7 mouse cellular contexts compared by ENCODE assay signal in the genomic region with DNA sequence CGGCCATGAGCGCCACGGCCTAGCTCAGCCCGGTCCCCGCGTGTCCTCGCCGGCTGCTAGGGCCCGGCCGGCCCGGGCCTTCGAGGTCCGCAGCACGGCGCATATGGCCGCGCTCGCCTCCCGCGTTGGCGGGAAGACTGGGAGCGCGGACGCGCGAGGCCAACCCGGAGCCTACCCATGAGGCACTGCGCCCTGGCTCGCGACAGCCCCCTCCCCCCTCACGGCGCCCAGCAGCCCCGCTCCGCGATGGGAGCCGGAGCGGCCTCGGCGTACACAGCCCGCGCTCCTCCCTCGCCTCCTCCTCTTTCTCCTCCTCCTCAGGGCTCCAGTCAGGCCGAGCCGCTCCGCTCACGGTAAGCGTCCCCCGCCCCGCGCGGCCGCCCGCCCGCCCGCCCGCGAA. TPM values are rescaled to one million over a fixed set of nuclear protein-coding genes. Genes with fewer than 3 reads are reported as not detected.
DNase-seq lines count a peak whose midpoint lies in the region; ATAC-seq lines count a peak whose summit lies in the region.

TSS of gene Zfp280d (plus strand) at position 184 of the 400 bp plus-strand sequence.

- peak within 1 kb of the TSS; percentile 60 for H3K4me3 ChIP-seq in intestine, embryonic 15.5 days (replicated peaks)
- peak within 1 kb of the TSS; percentile 79 for H3K4me3 ChIP-seq in midbrain, embryonic 10.5 days

- DNase-seq in adrenal gland, adult 18-20 months (ENCODE audit: low spot score in 2 of 2), result peak; percentile 88 to 90
- DNase-seq in embryo, embryonic 11 days, result peak; percentile 96
- DNase-seq in gastrocnemius, postnatal 36 days, result peak; percentile 82 to 89
- peak; percentile 90 to 92 for DNase-seq in left cerebral cortex, postnatal 25 days (ENCODE audit: low spot score in 2 of 2)
- peak; percentile 93 for DNase-seq in midbrain, embryonic 10.5 days (ENCODE audit: low spot score)
- peak; percentile 90 for DNase-seq in right cerebral cortex, postnatal 4 days

- ATAC-seq in intestine, embryonic 15.5 days, result peak; percentile 100

- 1% methylated on average over 47 of the region's 57 CpGs for WGBS in intestine, embryonic 15.5 days
- 3% methylated on average over 55 of the region's 57 CpGs for WGBS in midbrain, embryonic 10.5 days

- H3K9ac ChIP-seq in intestine, embryonic 15.5 days, result peak within 1 kb of the TSS; percentile 77

- H3K36me3 ChIP-seq in intestine, embryonic 15.5 days, result no peaks in the 10 kb centered on the region
- peaks cover 14% of the 10 kb centered on the region for H3K36me3 ChIP-seq in midbrain, embryonic 10.5 days

- H3K27ac ChIP-seq in intestine, embryonic 15.5 days, result peak within 1 kb of the TSS; percentile 96
- H3K27ac ChIP-seq in midbrain, embryonic 10.5 days (replicated peaks), result peak within 1 kb of the TSS; percentile 99

- no peaks in the 10 kb centered on the region for H3K9me3 ChIP-seq in intestine, embryonic 15.5 days
- peaks cover 22% of the 10 kb centered on the region for H3K9me3 ChIP-seq in midbrain, embryonic 10.5 days (replicated peaks)

- intact Hi-C loops in gastrocnemius, postnatal 36 days (cut with DNase I), result no loop called here
- intact Hi-C loops in left cerebral cortex, postnatal 25 days (cut with DNase I), result loop anchor here (2.0 to 5.0 kb wide), 3 partner anchors 77 to 164 kb away; partner anchors contain the start of gene Tcf12

- 0 out of 2 replicates have a peak, but pooled peaks cover 5% of the 10 kb centered on the region for H3K4me1 ChIP-seq in intestine, embryonic 15.5 days (replicated peaks)
- peaks cover 18% of the 10 kb centered on the region for H3K4me1 ChIP-seq in midbrain, embryonic 10.5 days

- no peaks in the 10 kb centered on the region for H3K27me3 ChIP-seq in intestine, embryonic 15.5 days (replicated peaks)
- peaks cover 14% of the 10 kb centered on the region for H3K27me3 ChIP-seq in midbrain, embryonic 10.5 days (ENCODE audit: low read depth, poor library complexity, severe bottlenecking)

- H3K4me2 ChIP-seq in intestine, embryonic 15.5 days (replicated peaks), result peak within 1 kb of the TSS; percentile 80

RNA-seq across cellular contexts. Expression of gene Zfp280d, which starts in this region (rescaled TPM):
- total RNA-seq in adrenal gland, adult 18-20 months (2021), result 10 to 100 TPM; 21.6 to 29.3 TPM
- total RNA-seq in gastrocnemius, postnatal 36 days (2021), result 10 to 100 TPM; 12.2 to 16.0 TPM
- polyA plus RNA-seq in intestine, embryonic 15.5 days (2015; fragmentation: Nextera tagmentation; extraction: Ambion mirVana), result 21.6 and 24.6 TPM in 2 replicates
- total RNA-seq in left cerebral cortex, postnatal 25 days (2021), result 10 to 100 TPM; 56.4 to 57.9 TPM
- polyA plus RNA-seq in midbrain, embryonic 10.5 days (2016; fragmentation: Nextera tagmentation; extraction: Ambion mirVana), result 47.4 and 51.1 TPM in 2 replicates

Comparison
In these comparisons a context has a peak if more than half of its experiments do, and no peak if none do; other contexts are left out.
1. Peak in every context shown above with its lines: DNase-seq, ATAC-seq, H3K4me3 ChIP-seq and H3K27ac ChIP-seq.